Mouse (Mus musculus): ENCODE data around the gene Sap30l.

Sap30l gene

DNA sequence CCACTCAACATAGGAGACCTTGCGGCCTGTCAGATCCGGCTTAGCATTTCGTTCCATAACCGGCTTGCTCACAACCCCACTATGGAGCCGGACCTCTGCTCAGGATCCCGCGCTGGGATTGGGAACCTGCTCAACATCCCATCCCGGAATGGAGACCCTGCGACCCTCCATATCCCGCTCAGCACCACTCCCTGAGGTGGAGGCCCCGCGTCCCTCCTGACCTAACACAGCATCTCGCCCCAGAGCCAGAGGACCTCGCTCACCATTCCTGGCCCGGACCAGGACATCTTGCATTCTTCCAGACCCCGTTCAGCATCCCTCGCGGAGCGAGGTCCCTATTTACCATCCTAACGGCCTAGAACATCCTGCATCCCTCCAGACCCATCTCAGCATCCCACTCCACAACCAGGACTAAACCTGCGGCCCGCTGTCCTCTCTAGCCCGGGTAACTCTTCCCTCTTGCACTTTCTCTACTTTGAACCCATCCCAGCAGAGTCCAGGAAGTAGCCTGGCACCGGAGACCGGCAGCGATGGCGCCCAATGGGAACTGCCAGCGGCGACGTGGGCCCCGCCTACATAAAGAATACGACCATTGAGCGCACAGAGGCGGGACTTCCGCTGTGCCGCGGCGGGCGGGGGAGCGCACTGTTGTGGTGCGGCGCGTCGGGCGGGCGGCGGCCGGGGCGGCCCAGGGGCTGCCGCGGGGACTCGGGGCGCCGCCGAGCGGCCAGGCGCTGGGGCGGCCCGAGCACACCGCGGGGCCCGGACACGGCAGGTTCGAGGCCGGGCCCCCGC is at the start of gene Sap30l:
TSS of gene Sap30l (plus strand) at position 667 of the 795 bp plus-strand sequence.
- peak; percentile 97 for DNase-seq (ENCODE audit: low spot score)

DNA sequence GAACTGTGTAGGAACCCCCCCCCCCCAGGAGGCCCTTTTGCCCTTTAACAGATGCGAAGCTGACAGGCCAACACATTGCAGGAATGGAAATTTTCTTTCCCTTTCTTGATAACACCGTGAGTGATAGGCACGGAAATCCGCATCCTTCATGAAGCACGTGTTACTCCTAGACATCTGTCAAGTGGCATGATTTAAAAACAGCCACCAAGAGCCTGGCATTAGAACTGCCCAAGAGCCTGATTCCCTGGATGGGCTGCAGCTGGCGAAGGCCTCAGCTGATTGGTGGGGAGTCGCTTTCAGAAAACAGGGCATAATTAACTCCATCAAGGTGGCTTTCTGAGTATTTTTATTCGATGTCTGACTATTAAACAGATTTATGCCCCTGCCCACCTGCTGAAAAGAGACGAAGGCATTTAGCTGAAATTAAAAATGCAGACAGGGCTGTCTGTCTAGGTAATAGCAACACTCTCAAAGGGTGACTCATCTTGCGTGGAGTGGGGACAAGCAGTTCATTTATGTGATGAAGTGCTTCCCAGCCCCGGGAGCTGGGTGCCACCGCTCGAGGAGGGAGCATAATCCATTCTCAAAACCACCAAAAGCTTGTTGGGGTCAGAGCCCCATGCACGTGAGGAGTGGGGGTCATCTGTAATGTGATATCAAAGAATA is 47.8 kb upstream of the Sap30l start:
- no peak for DNase-seq (ENCODE audit: low spot score)

DNA sequence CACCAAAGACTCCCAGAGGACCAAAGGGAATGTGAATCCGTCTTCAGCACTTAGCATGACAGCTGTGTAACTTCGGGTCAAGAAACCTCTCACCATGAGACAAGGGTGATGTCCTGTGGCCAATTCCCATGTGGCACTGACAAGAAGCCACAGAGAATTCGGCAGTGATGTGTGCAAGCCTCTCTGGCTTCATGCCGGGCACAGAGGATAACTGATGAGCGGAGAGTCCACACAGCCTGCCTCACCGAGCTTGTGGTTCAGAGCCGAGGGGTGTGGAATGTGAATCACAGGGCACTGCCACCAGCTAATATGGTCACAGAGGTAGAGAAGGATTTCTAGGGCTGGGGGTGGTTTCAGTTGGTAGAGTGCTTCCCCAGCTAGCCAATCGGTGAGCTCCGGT is 42.8 kb upstream of the Sap30l start:
- DNase-seq (ENCODE audit: low spot score) = no peak

GRCm38 (mm10) chr11:57760509-57761058 is 40.9 kb upstream of the Sap30l start:
- DNase-seq (ENCODE audit: low spot score) = no peak

DNA sequence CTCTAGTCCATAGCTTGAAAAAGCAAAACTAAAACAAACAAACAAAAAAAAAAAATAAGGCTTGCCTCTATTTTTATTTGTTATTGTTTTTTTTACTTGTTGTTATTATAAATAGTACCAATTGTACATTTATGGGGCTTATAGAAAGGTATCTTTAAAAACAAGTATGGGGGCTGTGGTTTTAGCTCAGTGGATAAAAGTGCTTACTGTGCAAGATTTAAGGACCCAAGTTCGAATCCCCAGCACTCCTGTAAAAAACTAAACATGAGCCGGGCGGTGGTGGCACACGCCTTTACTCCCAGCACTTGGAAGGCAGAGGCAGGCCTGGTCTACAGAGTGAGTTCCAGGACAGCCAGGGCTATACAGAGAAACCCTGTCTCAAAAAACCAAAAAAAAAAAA is 40.1 kb upstream of the Sap30l start:
- no peak for DNase-seq (ENCODE audit: low spot score)

DNA sequence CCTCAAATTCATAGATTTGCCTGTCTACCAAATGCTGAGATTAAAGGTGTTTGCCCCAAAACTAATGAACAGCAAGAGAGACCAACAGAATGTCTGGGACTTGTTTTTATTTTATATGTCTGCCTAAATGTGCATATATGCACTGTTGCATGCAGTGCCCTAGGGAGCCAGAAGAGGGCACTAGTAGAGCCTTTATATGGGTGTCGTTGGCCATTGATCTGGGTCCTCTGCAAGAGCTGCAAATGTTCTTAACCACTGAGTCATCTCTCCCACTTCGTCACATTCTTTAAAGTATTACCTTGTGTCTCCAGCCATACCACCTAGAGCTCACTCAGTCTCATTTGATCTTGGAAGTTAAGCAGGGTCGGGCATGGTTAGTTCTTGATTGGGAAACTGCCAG is 37.3 kb upstream of the Sap30l start:
- no peak for DNase-seq (ENCODE audit: low spot score)

DNA sequence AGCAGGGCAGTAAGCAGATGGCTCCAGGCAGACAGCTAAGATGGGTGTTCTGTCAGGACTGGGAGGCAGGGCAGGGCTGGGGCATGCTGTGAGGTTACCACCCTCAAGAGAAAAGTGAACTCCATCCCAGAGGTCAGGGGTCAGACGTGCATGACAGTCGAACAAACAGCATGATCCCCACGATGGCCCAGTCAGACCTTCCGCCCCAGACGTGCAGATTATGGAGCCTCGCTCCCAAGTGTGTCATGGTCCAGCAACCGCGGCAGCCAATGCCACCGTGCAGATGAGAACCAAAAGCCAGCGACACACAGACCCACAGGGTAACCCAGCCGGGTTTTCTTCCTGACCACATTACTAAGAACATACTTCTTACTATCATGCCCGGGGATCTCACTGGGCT is 34.8 kb upstream of the Sap30l start:
- no peak for DNase-seq (ENCODE audit: low spot score)

GRCm38 (mm10) chr11:57767171-57767570 is 34.3 kb upstream of the Sap30l start:
- DNase-seq (ENCODE audit: low spot score) = no peak

GRCm38 (mm10) chr11:57770776-57771175 is 30.7 kb upstream of the Sap30l start:
- no peak for DNase-seq (ENCODE audit: low spot score)

- DNase-seq (ENCODE audit: low spot score) = no peak
These were observed 29.8 kb upstream of the Sap30l start for GRCm38 (mm10) chr11:57771676-57772075.

GRCm38 (mm10) chr11:57773479-57773878 is 28.0 kb upstream of the Sap30l start:
- DNase-seq (ENCODE audit: low spot score) = no peak

DNA sequence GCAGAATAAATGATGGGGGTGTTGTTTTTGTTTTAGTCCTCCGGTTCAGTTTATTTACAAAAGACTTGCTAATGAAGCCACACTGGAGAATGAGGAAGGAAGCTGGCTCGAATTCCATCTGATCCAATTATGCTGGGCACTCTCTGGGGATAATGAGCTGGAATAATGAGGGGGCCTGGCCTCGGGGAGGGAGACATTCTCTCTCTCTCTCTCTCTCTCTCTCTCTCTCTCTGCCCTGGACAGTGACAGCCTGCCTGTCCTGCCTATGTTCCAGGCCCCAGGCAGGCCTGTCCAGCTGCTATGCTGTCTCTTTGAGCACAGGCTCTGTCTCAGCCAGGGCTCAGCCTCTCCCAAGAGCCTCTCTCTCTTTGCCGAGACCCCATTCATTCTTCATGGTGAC is 27.5 kb upstream of the Sap30l start:
- DNase-seq (ENCODE audit: low spot score) = no peak

DNA sequence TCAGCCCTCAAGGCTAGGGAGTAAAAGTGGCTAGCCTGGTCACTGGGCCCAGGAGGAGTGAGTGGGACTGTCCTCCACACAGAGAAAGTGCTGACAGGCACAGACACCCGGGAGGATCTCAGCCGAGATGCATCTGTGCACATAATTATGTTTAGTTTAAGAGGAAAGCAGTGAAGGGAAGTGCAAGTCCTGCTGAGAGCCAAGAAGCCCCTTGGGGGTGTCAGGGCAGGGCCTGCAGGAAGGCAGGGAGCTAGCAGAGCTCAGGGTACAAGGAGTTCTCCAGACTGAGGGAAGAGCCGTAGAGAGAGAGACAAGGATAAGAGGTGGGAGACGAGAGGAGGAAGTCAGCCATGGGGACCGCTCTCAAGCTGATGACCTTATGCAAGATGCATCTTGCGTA is 25.6 kb upstream of the Sap30l start:
- no peak for DNase-seq (ENCODE audit: low spot score)

GRCm38 (mm10) chr11:57776546-57776945 is 24.9 kb upstream of the Sap30l start:
- DNase-seq (ENCODE audit: low spot score) = no peak

DNA sequence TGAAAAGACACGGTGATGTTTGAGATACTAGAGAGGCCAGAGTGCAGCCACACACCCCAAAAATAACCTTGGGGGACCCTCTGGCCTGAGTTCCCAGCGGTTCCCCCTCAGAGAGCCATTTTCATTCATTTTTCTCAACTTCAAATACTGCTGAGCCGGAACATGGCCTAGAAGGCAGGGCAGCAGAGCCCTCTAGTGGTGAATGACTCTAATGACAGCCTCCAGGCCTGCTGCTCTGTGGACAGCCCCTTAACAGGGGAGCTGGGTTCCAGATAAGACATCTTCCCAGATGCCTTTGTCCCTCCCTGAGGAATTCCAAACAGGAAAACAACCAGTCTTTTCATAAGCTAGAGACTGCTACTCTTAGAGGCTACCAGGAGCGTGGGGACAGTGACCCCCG is 23.1 kb upstream of the Sap30l start:
- no peak for DNase-seq (ENCODE audit: low spot score)

GRCm38 (mm10) chr11:57779824-57780223 is 21.6 kb upstream of the Sap30l start:
- no peak for DNase-seq (ENCODE audit: low spot score)

DNA sequence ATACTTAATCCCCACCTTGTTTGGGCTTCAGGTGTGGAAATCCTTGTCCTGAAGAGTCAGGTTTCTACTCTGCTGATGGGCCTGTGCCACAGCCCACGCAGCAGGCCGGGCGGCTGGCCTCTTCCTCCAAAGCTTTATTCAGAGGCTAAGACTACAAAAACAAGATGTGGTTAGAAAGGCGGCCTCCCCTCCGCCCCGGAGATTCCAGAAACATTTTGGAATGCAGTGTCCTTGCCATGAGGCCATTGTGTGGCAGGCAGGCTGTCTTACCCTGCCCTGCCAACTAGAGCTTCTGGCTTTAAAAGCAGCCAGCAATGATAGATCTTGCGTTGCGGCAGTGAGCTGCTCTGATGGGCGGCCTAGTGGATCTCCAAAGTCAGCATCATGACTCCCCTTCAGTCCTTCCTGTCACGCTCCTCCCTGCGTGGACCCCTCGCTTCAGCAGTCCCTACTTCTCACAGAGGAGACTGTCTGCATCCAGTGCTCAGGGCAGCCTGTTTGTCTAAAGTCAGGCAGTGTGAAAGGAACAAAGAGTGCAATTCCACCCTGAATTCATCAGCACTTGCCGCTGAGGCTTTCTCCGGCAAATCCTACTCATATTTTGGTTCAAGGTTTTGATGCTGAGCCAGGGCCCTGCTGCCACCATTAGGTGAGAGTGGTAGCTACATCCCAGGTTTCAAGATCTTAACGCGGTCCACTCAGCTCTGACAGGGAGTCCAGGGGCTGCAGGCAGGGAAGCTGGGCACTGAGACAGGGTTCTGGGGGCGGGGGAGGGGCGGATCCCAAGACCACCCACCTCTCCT is 14.6 kb upstream of the Sap30l start:
- peak; percentile 45 for DNase-seq (ENCODE audit: low spot score)

- DNase-seq (ENCODE audit: low spot score) = peak; percentile 47
These were observed 13.5 kb upstream of the Sap30l start for GRCm38 (mm10) chr11:57787913-57788312.

DNA sequence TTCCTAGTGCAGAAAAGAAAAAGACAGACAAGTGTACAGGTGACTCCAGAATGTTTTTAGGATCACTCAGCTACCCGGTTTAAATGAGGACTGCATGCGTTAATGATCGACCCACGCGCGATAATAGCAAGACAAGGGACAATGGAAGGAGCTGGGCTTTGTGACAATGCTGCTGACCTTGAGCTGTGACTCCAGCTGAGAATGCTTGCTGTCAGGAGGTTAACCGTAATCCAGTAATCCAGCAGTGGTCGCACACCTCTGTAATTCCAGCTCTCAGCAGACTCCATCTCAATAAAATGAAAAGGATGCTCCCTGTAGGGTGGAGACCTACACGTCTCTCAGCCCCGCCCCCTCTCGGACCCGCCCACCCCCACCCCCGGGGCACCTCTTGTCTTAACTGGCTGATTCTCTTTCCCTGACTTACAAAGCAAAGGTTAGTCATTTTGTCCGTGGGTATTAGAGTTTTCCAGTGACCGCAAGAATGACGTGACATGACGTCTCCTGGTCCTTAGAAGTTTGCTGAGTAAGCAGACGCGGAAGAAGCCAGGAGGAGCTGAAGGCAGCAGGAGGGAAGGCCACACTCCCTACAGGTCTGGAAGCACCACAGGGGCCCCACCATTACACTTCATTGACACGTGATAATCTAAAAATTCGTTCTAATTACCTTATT is 10.4 kb upstream of the Sap30l start:
- no peak for DNase-seq (ENCODE audit: low spot score)

DNA sequence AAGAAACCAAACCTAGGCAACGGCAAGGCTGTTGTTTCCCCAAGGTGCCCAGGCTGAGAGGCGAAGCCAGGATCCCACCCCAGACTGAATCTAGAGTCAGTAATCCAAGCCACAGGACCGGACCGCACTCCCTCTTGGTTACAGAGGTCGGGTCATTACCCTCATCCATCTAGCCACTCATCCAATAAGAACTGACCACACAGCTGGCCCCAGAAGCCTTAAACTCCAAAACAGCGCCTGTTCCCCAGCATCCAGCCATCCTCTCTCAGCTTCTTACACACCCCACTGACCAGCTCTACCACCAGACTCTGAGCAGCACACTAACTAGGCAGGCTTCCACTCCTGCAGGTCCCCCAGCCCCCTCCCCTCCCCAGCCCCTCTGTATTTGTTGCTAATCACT is 6.4 kb upstream of the Sap30l start:
- no peak for DNase-seq (ENCODE audit: low spot score)

DNA sequence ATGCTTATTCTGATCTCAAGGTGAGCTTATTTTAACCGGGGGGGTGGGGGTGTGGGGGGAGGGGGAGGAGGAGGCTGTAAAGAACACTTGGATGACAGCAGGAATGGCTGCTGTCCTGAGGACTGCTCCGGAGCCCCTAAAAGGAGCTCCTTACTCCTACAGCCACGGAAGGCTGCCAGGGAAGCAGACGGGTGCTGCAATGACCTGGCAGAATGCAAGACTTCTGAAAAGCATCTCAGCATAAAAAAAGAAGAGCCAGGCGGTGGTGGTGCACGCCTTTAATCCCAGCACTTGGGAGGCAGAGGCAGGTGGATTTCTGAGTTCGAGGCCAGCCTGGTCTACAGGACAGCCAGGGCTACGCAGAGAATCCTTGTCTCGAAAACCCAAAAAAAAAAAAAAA is 3.6 kb upstream of the Sap30l start:
- DNase-seq (ENCODE audit: low spot score) = no peak

DNA sequence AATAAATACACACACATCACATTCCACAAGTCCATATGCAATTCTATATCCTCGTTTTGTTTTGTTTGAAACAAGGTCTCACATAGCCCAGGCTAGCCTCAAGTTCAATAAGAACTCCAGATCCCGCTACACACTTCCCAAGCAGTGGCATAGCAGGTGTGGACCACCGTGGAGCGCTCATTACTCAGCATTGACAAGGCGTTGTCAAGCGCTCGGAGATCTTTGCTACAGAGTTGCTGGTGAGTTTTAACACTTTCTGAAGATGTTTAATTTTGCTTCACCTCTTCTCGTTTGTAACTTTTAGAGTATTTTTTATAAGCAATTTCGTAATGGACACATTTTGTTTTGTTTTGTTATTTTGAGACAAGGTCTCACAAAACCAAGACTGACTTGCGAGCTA is 2.0 kb upstream of the Sap30l start:
- no peak for DNase-seq (ENCODE audit: low spot score)

Measured in ovary, postnatal 36 days (tissue).